Mouse (Mus musculus) testis, postnatal 14 days (tissue): ENCODE results near the gene Hoxd13.

Experiments
- DNase-seq: peaks from one replicate; pipeline ENCODE4 v3.0.0; 2021; ENCODE audit warnings: low spot score

The Hoxd13 gene

GRCm38 (mm10) chr2:74661685-74662084, 6.4 kb upstream of the Hoxd13 start:
- DNase-seq: no peak

DNA sequence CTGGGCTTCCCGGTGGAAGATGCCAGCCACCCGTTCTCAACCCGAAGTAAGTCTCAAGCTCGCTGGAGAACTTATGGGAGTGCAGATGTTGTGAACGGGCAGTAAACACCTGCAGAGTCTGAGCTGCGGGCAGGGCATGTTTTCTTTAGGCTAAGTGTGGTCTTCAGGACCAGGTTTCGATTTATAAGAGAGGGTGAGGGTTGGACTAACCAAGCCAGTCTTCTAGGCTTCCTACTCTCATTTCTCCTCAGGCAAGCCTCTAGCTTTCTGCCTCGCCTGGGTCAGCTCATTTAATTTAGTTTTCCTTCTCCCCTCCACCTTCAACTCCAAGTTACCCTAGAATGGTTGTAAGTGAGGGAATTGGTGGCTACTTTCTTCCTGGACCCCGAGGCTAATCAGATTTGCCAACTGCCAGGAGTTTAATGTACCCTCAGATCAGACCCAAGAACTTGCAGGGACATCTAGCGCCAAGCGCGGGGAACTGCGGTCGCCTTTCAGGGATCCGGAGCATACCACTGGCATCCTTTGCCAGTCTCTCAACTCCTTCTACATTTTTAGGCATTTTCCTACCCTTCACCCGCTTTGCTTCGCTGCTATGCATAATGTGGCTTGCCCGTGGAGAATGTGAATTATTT, 4.7 kb upstream of the Hoxd13 start:
- DNase-seq: no peak

GRCm38 (mm10) chr2:74666411-74666810, 1.7 kb upstream of the Hoxd13 start:
- DNase-seq: no peak

GRCm38 (mm10) chr2:74667191-74667841, 794 bp upstream of the Hoxd13 start:
- DNase-seq: no peak

DNA sequence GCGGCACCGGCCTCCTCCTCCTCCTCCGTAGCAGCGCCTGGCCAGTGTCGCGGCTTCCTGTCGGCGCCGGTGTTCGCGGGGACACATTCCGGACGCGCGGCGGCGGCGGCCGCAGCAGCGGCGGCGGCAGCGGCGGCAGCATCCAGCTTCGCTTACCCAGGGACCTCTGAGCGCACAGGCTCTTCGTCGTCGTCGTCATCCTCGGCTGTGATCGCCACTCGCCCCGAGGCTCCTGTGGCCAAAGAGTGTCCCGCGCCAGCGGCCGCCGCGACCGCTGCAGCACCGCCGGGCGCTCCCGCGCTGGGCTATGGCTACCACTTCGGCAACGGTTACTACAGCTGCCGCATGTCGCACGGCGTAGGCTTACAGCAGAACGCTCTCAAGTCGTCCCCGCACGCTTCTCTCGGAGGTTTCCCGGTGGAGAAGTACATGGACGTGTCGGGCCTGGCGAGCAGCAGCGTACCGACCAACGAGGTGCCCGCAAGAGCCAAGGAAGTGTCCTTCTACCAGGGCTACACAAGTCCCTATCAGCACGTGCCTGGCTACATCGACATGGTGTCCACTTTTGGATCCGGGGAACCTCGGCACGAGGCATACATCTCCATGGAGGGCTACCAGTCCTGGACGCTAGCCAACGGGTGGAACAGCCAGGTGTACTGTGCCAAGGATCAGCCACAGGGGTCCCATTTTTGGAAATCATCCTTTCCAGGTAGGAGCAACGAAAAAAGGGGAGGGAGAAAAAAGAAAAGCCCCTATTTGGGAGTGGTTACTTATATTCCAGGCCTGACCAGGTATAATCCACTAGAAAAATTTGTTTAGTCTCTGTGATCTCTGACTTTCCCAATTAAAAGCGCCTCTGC, 490 bp downstream of the Hoxd13 start:
- no peak for DNase-seq

DNA sequence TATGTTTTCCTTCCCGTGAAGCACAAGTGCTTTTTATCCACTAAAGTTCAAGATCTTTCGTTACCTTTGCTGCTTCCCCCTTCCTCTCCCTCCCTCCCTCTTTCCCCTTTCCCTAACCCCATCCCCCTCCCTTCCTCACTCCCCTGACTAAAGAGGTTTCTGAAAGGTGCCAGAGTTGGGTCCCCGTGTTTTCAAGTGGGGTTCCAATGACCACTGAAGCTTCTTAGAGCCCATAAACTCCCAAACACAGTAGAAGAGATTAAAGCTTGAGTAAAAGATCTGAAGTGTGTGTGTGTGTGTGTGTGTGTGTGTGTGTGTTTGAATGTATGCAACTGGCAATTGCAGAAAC, 1.1 kb downstream of the Hoxd13 start:
- DNase-seq: no peak

GRCm38 (mm10) chr2:74669650-74670235, 1.6 kb downstream of the Hoxd13 start:
- DNase-seq: no peak

DNA sequence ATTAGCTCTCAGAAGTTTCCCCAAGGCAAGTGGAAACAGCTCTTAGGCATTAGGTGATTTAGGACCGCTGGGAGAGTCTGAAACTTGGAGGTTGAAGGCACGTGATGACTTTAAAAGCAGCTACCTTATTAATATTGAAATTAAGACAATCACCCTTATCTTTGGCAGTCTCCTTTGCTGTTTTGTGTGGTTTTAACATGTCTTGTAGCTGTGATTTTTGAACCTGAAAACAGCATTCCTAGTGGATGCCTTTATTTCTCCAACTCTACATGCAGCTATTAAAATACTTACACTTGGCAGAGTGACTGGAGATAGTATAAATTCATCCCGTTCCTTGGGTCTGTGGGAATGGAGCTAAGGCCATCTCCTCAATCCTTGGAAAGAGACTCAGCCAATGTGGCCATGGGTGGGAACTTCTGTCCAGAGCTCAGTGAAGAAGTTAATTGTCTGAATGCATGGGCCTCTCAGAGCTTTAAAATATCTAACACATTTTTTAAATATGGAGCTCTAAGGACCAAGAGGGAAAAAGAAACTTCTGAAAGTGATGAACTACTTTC, 2.6 kb downstream of the Hoxd13 start:
- no peak for DNase-seq

DNA sequence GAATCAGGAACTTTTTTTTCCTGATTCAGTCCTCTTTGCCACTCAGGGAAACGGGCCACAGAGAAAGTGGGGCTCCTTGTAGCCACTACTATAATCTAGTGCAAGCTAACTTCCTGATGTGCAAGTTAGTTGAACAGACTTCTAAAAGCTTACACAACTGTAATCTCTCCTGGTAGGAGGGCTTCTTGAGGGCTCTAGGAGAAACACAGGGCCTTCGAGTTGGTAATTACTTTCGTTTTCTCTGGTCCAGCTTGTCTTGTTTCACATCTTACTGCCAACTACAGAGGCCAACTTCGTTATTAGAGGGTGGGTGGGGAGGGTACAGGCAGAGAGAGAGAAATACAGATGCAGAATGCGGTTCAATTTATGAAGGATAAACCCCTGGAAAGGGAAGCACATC, 3.7 kb downstream of the Hoxd13 start:
- DNase-seq: no peak

DNA sequence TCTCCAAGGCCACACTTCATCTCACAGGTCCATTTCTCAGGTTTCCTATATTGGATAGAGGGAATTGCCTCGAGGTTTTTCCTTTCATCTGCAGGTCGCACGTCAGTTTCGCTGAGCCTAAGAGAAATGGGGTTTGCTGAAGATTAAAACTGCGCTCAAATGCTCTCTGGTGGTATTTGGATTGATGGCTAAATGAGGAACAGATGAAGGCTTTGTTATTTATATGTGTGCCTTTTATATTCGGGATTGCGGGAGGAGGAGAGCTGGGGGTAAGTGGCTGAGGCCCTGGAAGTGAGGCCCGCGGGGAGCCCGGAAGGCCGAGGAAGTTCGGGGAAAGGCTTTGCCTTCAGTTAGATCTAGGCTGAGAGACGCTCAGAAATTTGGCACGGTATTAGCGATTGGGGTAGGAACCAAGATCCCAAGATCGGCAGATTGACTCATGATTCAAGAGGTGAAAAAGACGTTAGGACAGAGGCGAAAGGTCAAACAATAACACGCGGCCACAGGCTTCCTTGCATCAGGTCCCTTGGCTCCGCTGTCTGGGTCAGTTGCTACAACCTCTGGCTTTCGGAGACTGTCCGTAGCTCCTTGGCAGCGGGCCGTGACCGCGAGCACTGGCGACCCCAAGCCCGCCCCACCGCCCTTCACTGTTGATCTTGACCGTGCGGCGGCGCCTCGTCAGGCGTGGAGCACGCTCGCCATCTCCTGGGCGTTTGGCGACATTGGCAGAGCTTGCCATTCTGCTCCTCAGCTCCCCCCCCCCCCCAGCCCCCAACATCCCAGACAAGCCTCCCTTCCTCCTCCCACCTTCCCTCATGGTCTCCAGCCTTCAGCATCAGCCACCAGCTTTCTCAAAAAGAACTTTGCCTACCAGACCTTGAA, 4.6 kb downstream of the Hoxd13 start:
- peak; percentile 39 for DNase-seq

DNA sequence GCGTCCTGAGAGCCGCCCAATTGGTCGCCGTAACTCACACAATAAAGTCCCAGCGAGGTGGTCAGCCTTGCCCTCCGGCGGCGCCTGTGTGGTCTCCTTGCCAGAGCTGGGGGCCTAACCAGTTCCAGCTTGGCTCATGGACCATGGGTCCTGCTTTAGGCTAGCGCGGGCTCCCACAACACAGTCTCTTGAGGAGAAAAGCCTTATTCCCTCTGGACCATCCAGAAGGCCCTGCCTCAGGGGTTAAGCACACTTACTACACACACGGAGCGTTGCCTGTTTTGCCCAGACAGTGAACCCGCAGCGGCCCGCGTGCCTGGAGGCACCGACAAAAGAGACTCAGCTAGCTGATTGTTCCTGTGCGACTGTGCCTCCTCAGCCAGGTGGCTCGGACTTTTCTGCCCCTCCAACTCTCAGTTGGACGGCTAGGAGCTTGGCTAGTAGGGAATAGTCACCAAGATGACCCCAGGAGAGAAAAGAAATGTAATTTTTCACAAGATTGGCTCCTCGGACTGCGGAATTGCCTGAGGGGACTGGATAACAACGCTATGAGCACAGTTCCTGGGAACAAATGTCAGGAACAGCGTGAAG, 5.8 kb downstream of the Hoxd13 start:
- DNase-seq: no peak

- DNase-seq: no peak
Measured at GRCm38 (mm10) chr2:74674881-74675665, 7.0 kb downstream of the Hoxd13 start, which contains the start of gene Hoxd12. TSS of gene Hoxd12 (plus strand) at chr2:74675013.

GRCm38 (mm10) chr2:74675666-74676282, 7.7 kb downstream of the Hoxd13 start:
- no peak for DNase-seq

DNA sequence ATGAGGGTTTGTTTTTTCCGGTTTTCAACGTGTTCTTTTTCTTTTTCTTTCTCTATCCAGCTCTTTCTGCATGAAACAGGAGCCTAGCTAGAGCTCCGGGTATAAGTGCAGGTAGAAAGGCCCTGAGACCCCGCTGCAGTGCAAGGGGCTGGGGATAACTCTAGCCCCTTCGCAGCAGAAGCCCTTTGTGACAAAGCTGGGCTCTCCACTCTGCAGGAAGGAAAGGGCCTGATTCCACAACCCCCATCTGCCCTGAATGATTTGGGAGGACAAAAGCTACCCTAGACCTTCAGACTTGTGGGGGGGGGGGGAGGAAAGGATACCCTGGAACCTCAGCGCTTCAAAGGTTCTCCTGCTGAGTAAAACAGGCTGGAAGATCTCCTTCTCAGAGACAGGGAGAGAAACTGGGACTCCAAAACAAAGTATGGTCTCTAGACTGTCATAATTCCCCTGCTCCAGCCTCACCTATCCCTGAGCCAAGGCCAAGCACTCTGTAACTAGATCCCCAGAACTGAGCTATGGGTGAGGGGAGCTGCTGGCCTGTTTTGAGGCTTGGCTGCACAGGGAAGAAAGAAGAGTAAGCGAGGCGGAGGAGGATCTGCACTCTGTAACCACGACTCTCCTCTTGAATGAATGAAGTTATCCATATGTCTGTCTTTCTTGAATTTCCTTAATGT, 8.4 kb downstream of the Hoxd13 start:
- no peak for DNase-seq

- DNase-seq: no peak
Measured at GRCm38 (mm10) chr2:74677106-74677505, 9.0 kb downstream of the Hoxd13 start.

DNA sequence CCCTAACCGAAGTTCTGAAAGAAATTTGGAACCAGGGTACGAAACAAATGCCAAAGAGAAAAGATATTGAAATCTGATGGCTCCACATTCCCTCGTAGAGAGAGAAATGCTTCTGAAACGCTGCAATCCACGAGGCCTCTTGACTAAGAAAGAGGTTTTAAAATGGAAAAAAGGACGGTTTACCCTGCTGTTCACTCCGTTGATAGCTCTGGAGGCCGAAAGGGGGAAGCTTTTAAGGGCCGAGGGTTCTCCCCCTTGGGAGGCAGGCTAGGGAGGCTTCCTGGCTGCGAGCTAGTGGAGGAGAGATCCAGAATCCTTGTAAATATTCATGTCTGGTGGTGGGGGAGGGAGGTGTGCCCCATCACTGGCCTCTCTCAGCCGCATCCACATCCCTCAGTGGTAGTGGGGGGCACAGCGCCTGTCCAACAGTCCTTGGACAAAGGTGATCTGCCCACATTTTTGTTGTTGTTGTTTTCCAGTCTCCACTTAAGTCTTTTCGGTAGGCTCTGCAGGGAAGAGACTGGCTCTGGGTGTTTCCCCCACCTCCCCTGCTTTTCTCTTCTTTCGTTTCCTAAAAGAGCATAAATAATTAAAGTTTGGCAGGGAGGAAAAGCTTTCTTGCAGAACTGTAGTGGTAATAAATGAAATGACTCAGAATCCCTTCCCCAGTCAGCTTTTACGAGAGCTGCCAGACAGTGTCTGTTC, 10.9 kb downstream of the Hoxd13 start, which contains the start of gene Hoxd11:
Gene Hoxd11, plus strand, starts transcription at position 667 of the 705 bp plus-strand sequence.
- DNase-seq: no peak

GRCm38 (mm10) chr2:74679596-74679971, 11.5 kb downstream of the Hoxd13 start:
- DNase-seq: no peak

GRCm38 (mm10) chr2:74679980-74680379, 11.9 kb downstream of the Hoxd13 start:
- DNase-seq: no peak
